Mouse (Mus musculus) embryonic facial prominence, embryonic 11.5 days (tissue): Measurements from ENCODE around the gene Hist2h4. TPM values are rescaled to one million over a fixed set of nuclear protein-coding genes. Genes with fewer than 3 reads are reported as not detected.
"Not testable (repeated sequence)": the region's sequence is repeated elsewhere in the genome, so short reads cannot be mapped to it uniquely, and the experiment has no call there.

Experiments used
- ATAC-seq: fragments of 200-750 bp; cut with Nextera tagmentation; replicated peaks from 2 replicates; pipeline ENCODE4 v1.8.0; 2017; ENCODE audit warnings: low read depth; ENCODE audit not compliant: insufficient number of reproducible peaks, low FRiP score, low TSS enrichment
- DNase-seq: peaks from one replicate; pipeline ENCODE4 v3.0.0-alpha.2; 2015; ENCODE audit warnings: low spot score
- H3K27ac ChIP-seq: fragments of 300-500 bp; sonication (generic); replicated peaks from 2 replicates; pipeline ENCODE4 v1.5.1; 2014; ENCODE audit warnings: mild to moderate bottlenecking, low read depth, low read length, control low read depth
- H3K27me3 ChIP-seq: fragments of 300-500 bp; sonication (generic); 2 replicates; pipeline ENCODE4 v1.6.1; 2014; ENCODE audit warnings: mild to moderate bottlenecking, low read length, moderate library complexity, mixed read lengths; ENCODE audit not compliant: control insufficient read depth, insufficient read depth
- H3K36me3 ChIP-seq: fragments of 300-500 bp; sonication (generic); replicated peaks from 2 replicates; pipeline ENCODE4 v1.6.1; 2014; ENCODE audit warnings: low read depth, mild to moderate bottlenecking, low read length, moderate library complexity, mixed read lengths; ENCODE audit not compliant: control insufficient read depth, insufficient read depth
- H3K4me1 ChIP-seq: fragments of 300-500 bp; sonication (generic); 2 replicates; pipeline ENCODE4 v1.6.1; 2014; ENCODE audit warnings: low read length, mixed read lengths; ENCODE audit not compliant: control insufficient read depth, insufficient read depth
- H3K4me2 ChIP-seq: fragments of 300-500 bp; sonication (generic); 2 replicates; pipeline ENCODE4 v1.6.1; 2014; ENCODE audit warnings: low read depth, mild to moderate bottlenecking, control low read depth, low read length, moderate library complexity
- H3K4me3 ChIP-seq: fragments of 300-500 bp; sonication (generic); 2 replicates; pipeline ENCODE4 v1.5.1; 2014; ENCODE audit warnings: low read depth, low read length, control low read depth
- H3K9ac ChIP-seq: fragments of 300-500 bp; sonication (generic); replicated peaks from 2 replicates; pipeline ENCODE4 v1.6.1; 2014; ENCODE audit warnings: mild to moderate bottlenecking, control low read depth, low read length
- H3K9me3 ChIP-seq: fragments of 300-500 bp; sonication (generic); replicated peaks from 2 replicates; pipeline ENCODE4 v1.6.1; 2016; ENCODE audit warnings: mild to moderate bottlenecking, low read length, inconsistent platforms, mixed read lengths; ENCODE audit not compliant: control insufficient read depth
- WGBS: fragments of 180-500 bp; shearing (Covaris S2); extraction: QIAGEN DNeasy Blood & Tissue Kit; methylation state at CpG from one replicate; pipeline ENCODE4 v1.1.7; 2014; 5-methylcytosine and 5-hydroxymethylcytosine counted together
- polyA plus RNA-seq: library from polyadenylated mRNA; unstranded; fragments of >200 nt; fragmentation: Nextera tagmentation; extraction: Ambion mirVana; gene quantifications from 2 replicates; pipeline ENCODE4 v1.2.1, GENCODE M21; 2014

Gene Hist2h4
- polyA plus RNA-seq, 1 experiment from 2014 or later: 4.4 TPM

DNA sequence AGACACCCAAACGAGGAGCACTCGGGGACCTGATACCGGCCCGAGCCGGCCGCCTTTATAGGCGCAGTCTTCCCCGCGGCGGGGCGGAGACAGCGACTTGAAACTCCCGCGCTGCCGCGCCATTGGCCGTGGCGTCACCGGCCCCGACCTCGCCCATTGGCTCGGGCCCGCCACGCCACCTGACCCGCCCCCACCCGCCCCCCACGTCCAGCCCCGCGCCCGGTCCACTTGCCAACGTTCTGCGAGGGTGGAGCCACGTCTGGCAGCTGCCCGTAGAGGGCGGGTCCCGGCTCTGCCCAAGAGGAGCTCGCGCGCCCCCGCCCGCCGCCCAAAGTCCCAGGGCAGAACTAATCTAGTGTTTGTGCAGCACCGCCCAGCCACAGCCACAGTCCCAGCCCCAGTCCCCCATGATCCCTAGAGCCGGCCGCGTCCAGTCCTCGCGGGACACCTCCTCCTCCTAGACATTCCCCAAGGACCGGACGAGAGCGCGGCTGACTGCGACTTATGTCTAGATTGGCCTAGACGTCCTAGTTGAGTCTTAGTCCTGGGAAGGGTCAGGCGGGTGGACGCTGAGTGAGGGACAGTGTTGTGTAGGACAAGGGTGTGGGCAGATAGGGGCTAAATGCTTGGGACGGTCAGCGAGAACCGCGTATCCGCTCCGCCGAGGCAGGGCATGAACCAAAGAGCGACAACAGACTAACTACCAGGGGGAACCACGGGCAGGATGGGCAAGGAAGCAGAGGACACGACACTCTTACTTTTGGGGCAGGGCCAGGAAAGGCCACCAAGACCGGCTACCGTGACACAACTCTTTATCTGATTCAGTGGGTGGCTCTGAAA lies 23.9 kb downstream of the Hist2h4 start, which contains the start of gene Hist2h3c2:
Gene Hist2h3c2, minus strand, starts transcription at position 174 of the 840 bp plus-strand sequence.
- WGBS: under 1% methylated on average over 10 of the region's 68 CpGs
- Histone ChIP-seq H3K9ac (peak within 1 kb of the TSS; percentile 81), H3K4me3 (peak within 1 kb of the TSS; percentile 49), H3K4me2 (peak within 1 kb of the TSS; percentile 56), H3K27ac (peak within 1 kb of the TSS; percentile 88)
- DNase-seq, H3K36me3 ChIP-seq, H3K9me3 ChIP-seq, H3K4me1 ChIP-seq, H3K27me3 ChIP-seq: not testable (repeated sequence)
- peak; percentile 95 for ATAC-seq

DNA sequence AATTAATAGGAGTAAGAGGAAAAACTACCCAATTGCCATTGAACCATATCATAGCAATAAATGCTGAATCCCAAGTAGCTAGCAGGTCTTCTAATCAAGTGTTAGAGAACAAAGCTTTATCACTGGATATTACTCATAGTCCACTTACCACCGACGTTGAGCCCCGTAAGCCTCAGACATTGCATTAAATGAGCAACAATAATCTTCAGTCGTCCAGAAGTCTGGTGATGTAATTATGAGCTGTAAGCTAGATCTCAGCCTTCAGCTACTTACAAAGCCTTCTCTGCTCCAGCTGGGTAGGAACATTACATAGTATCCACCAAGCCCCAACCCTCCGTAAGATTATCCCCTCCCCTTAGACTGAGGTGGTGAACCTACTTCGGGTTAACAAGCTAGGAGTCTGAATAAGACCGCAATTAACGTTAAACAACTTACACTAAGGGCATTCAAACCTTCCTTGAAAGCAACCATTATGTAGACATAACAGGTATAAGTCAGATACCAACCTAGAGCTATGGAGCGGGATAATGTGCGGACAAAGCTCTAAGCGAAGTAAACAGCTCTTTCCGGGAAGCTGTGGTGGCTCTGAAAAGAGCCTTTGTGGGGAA lies 25.1 kb downstream of the Hist2h4 start:
- peak overlapping the region; percentile 56 for H3K4me2 ChIP-seq
- H3K4me1 ChIP-seq: no peaks in the 10 kb centered on the region
- peak overlapping the region; percentile 49 for H3K4me3 ChIP-seq
- no peaks in the 10 kb centered on the region for H3K9me3 ChIP-seq
- peak overlapping the region; percentile 81 for H3K9ac ChIP-seq
- no peaks in the 10 kb centered on the region for H3K27me3 ChIP-seq
- ATAC-seq (no peak), DNase-seq (peak; percentile 70)
- H3K36me3 ChIP-seq: no peaks in the 10 kb centered on the region
- peak overlapping the region; percentile 88 for H3K27ac ChIP-seq
- 1% methylated on average over 12 of the region's 12 CpGs for WGBS

DNA sequence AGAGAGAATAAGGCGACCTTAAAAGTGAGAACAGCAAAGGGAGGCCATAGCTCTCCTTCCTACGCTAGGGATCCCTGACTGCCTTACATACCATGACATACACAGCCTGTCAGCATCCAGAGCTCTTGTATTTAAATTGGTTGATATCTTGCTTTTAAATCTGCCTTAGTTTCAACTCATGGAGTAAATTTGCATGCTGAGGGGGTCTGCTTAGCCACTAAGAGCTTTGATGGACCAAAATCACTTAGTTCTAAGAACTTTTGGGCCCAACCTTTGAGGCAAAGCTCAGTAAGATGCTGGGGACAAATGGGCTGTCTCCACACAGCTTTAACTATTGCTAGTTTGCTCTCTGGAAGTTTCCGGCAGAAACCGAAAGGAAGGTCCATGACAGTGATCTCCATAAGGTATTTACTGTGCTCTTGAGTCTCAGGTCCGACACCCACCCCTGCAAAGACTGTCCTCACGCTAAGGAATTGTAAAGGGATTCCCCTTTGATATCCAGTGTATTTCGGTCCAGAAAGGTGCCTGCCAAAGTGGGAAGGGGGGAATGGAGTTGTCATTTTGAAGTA lies 25.7 kb downstream of the Hist2h4 start:
- Histone ChIP-seq H3K36me3 (no peaks in the 10 kb centered on the region), H3K27ac (peak overlapping the region; percentile 88), H3K9me3 (no peaks in the 10 kb centered on the region), H3K4me1 (no peaks in the 10 kb centered on the region), H3K27me3 (no peaks in the 10 kb centered on the region), H3K4me3 (peak overlapping the region; percentile 49), H3K4me2 (peak overlapping the region; percentile 56), H3K9ac (peak overlapping the region; percentile 81)
- ATAC-seq (no peak), DNase-seq (peak; percentile 57)
- WGBS: 28% methylated on average over 7 of the region's 7 CpGs

DNA sequence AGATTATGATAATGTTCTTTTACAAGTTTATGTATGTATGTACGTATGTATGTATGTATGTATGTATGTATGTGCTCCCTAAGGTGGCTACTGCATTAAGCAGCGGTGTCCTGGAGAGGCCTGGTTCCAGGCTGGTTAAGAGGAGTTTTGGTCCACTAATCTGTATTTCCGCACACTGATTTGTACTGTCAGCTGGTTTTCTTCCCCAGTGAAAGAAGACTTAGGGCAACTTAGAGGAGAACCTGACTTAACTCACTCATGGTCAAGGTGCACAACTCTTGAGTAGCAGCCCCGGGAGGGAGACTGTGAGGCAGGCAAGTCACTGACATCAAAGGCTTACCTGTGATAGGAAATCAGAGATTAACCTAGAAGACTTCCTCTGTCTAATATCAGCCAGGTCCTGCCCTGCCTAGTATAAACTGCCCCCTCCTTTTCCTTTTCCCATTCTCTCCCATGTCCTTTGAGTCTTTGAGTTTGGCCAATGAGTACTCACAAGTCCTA lies 26.2 kb downstream of the Hist2h4 start:
- Histone ChIP-seq H3K36me3 (no peaks in the 10 kb centered on the region), H3K4me1 (no peaks in the 10 kb centered on the region), H3K9me3 (no peaks in the 10 kb centered on the region), H3K4me3 (peak overlapping the region; percentile 49), H3K27me3 (no peaks in the 10 kb centered on the region), H3K4me2 (peak overlapping the region; percentile 56), H3K9ac (no peak overlapping the region; the same call in 1 of the 2 replicates), H3K27ac (no peak overlapping the region)
- no peak for ATAC-seq
- 83% methylated on average over 4 of the region's 4 CpGs for WGBS
- DNase-seq: no peak

DNA sequence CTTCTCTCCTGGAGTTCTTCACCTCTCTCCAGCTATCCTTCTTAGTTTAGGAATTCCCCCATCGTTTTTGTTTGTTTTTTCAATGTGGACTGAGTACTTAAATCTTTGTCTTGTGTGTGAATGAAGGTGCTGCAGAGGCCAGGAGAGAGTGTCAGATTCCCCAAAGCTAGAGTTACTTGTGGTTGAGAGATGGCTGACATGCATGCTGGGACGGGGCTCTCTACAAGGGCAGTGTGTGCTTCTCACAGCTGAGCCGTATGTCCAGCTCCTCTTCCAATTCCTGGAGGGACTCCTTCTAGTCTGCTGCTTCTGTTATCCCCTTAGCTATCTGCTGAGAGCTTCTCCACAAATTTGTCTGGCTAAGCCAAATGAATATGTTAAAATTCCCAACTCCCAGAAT lies 27.3 kb downstream of the Hist2h4 start:
- Histone ChIP-seq H3K27ac (no peak overlapping the region), H3K9ac (no peak overlapping the region), H3K4me1 (no peaks in the 10 kb centered on the region), H3K9me3 (no peaks in the 10 kb centered on the region), H3K27me3 (no peaks in the 10 kb centered on the region), H3K4me2 (no peak overlapping the region), H3K4me3 (no peak overlapping the region), H3K36me3 (no peaks in the 10 kb centered on the region)
- WGBS: 59% methylated on average over 3 of the region's 3 CpGs
- no peak for DNase-seq
- no peak for ATAC-seq

DNA sequence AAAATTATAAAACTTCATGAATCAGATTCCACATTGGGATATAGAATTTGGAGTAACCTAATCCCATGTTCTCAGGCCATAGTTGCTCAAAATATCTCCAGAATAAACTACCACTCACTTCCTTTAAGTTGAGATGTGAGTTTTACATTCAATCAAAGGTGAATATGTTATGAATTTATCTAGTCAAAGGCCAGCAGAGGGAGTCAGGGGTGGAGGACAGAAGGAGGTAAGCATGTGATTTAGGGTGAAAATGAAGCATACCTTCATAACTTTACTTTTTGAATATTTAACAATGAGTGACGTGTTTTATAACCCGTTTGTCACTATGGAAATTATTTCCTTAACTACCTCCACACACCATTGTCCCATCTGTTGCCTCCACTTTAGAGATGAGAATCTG lies 28.2 kb downstream of the Hist2h4 start:
- Histone ChIP-seq H3K9me3 (no peaks in the 10 kb centered on the region), H3K27me3 (no peaks in the 10 kb centered on the region), H3K36me3 (no peaks in the 10 kb centered on the region), H3K27ac (no peak overlapping the region), H3K4me2 (no peak overlapping the region), H3K9ac (no peak overlapping the region), H3K4me1 (no peaks in the 10 kb centered on the region), H3K4me3 (no peak overlapping the region)
- 94% methylated on average over 2 of the region's 2 CpGs for WGBS
- DNase-seq: no peak
- ATAC-seq: no peak

DNA sequence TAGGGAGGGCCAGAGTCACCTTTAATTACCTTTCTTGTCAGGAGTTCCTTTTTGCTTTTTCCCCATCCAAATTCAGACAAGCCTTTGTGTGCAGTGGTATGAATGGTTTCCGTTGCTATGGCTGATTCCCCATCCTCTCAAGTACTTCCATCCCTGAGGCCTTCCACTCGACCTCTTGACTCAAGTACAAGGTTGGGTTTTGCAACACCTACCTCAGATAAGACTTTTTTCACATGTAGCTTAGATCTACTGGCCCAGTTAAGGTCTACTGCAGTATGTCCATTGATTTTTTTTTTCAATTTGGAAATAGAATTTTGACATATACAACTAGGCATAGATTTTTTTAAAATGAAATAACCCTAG lies 31.4 kb downstream of the Hist2h4 start:
- Histone ChIP-seq H3K36me3 (no peaks in the 10 kb centered on the region), H3K9ac (no peak overlapping the region), H3K27ac (no peak overlapping the region), H3K4me3 (no peak overlapping the region), H3K4me1 (no peaks in the 10 kb centered on the region), H3K4me2 (no peak overlapping the region), H3K27me3 (no peaks in the 10 kb centered on the region), H3K9me3 (no peaks in the 10 kb centered on the region)
- 55% methylated on average over 2 of the region's 2 CpGs for WGBS
- no peak for DNase-seq
- ATAC-seq: no peak
